Mouse (Mus musculus): Measurements from ENCODE around the gene Rpgrip1l. TPM values are rescaled to one million over a fixed set of nuclear protein-coding genes. Genes with fewer than 3 reads are reported as not detected.

Rpgrip1l gene
- polyA plus RNA-seq, 1 experiment from 2014 or later: 16.5 TPM

GRCm38 (mm10) chr8:91209658-91210057 is 103.4 kb downstream of the Rpgrip1l start:
- Histone ChIP-seq H3K27ac (ENCODE audit: low read depth, low read length) (no peak overlapping the region), H3K36me3 (ENCODE audit: control insufficient read depth, insufficient read depth, low read length) (no peaks in the 10 kb centered on the region), H3K4me3 (ENCODE audit: low read depth, low read length) (no peak overlapping the region), H3K27me3 (ENCODE audit: control insufficient read depth, insufficient read depth, low read length) (no peaks in the 10 kb centered on the region), H3K9me3 (ENCODE audit: control insufficient read depth, low read length) (no peaks in the 10 kb centered on the region), H3K4me1 (ENCODE audit: control insufficient read depth, insufficient read depth, low read length) (no peaks in the 10 kb centered on the region), H3K9ac (replicated peaks; ENCODE audit: low read depth, low read length) (no peak overlapping the region), H3K4me2 (ENCODE audit: low read depth, low read length) (no peak overlapping the region)
- 93% methylated on average over 3 of the region's 3 CpGs for WGBS
- no peak for ATAC-seq (ENCODE audit: low read depth)

DNA sequence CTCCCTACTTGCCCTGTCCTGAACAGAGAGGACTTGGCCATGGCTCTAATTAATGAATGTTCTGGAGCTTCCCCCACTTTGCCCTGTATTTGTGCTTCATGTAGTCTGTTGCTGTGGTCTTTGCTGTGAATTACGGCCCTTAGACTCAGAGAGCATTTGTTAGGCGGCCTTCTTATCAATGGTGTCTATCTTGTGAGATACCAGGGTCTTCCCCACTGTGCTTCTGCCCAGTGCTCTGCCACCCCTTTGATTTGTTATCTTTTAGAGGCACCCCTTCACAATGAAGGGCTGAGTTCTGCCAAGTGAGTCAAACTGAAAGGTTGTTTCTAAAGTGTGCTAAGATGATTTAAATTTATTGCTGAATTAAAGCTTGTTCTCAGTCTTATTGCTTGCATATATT is 105.4 kb downstream of the Rpgrip1l start:
- 75% methylated on average over 2 of the region's 2 CpGs for WGBS

DNA sequence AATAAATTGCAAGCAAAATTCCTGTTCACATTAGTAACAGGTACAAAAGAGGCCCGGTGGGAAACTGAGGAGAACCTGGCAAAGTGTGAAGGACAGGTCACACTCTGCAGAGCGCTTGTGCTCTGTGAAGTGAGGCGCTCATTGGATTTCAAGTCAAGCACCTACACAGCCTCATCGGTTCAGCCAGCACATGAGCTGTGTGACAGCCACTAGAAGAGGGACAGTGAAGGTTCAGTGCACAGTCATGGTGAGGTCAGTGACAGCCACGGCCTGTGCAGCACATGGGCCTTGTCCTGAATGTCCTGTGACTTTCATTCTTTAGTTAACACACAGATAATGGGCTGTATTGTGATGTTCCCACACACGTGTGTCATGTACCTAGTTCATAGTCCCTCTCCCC is 107.2 kb downstream of the Rpgrip1l start:
- H3K4me2 ChIP-seq (ENCODE audit: low read depth, low read length): no peak overlapping the region
- H3K27ac ChIP-seq (ENCODE audit: low read depth, low read length): no peak overlapping the region
- no peaks in the 10 kb centered on the region for H3K9me3 ChIP-seq (ENCODE audit: control insufficient read depth, low read length)
- H3K9ac ChIP-seq (replicated peaks; ENCODE audit: low read depth, low read length): no peak overlapping the region
- no peak for ATAC-seq (ENCODE audit: low read depth)
- no peaks in the 10 kb centered on the region for H3K27me3 ChIP-seq (ENCODE audit: control insufficient read depth, insufficient read depth, low read length)
- H3K36me3 ChIP-seq (ENCODE audit: control insufficient read depth, insufficient read depth, low read length): no peaks in the 10 kb centered on the region
- H3K4me1 ChIP-seq (ENCODE audit: control insufficient read depth, insufficient read depth, low read length): no peaks in the 10 kb centered on the region
- 88% methylated on average over 6 of the region's 6 CpGs for WGBS
- no peak overlapping the region for H3K4me3 ChIP-seq (ENCODE audit: low read depth, low read length)

More for the DNA sequence above, 105.4 kb downstream of the Rpgrip1l start:
- Histone ChIP-seq H3K4me2 (ENCODE audit: low read depth, low read length) (no peak overlapping the region), H3K9me3 (ENCODE audit: control insufficient read depth, low read length) (no peaks in the 10 kb centered on the region), H3K4me1 (ENCODE audit: control insufficient read depth, insufficient read depth, low read length) (no peaks in the 10 kb centered on the region), H3K27me3 (ENCODE audit: control insufficient read depth, insufficient read depth, low read length) (no peaks in the 10 kb centered on the region), H3K27ac (ENCODE audit: low read depth, low read length) (no peak overlapping the region), H3K9ac (replicated peaks; ENCODE audit: low read depth, low read length) (no peak overlapping the region), H3K4me3 (ENCODE audit: low read depth, low read length) (no peak overlapping the region), H3K36me3 (ENCODE audit: control insufficient read depth, insufficient read depth, low read length) (no peaks in the 10 kb centered on the region)
- ATAC-seq (ENCODE audit: low read depth): no peak

- no peak overlapping the region for H3K4me2 ChIP-seq (ENCODE audit: low read depth, low read length)
- WGBS: 74% methylated on average over 2 of the region's 2 CpGs
- H3K27me3 ChIP-seq (ENCODE audit: control insufficient read depth, insufficient read depth, low read length): no peaks in the 10 kb centered on the region
- no peaks in the 10 kb centered on the region for H3K4me1 ChIP-seq (ENCODE audit: control insufficient read depth, insufficient read depth, low read length)
- no peak overlapping the region for H3K4me3 ChIP-seq (ENCODE audit: low read depth, low read length)
- no peak for ATAC-seq (ENCODE audit: low read depth)
- H3K36me3 ChIP-seq (ENCODE audit: control insufficient read depth, insufficient read depth, low read length): no peaks in the 10 kb centered on the region
- no peak overlapping the region for H3K27ac ChIP-seq (ENCODE audit: low read depth, low read length)
- H3K9ac ChIP-seq (replicated peaks; ENCODE audit: low read depth, low read length): no peak overlapping the region
- no peaks in the 10 kb centered on the region for H3K9me3 ChIP-seq (ENCODE audit: control insufficient read depth, low read length)
These were observed 111.9 kb downstream of the Rpgrip1l start for GRCm38 (mm10) chr8:91201184-91201583.

GRCm38 (mm10) chr8:91199876-91200275 is 113.2 kb downstream of the Rpgrip1l start, which contains the start of gene Aktip:
Aktip (minus strand) TSS chr8:91199976.
- H3K9ac ChIP-seq (replicated peaks; ENCODE audit: low read depth, low read length): no peak within 1 kb of the TSS
- 94% methylated on average over 7 of the region's 7 CpGs for WGBS
- no peaks in the 10 kb centered on the region for H3K4me1 ChIP-seq (ENCODE audit: control insufficient read depth, insufficient read depth, low read length)
- no peaks in the 10 kb centered on the region for H3K36me3 ChIP-seq (ENCODE audit: control insufficient read depth, insufficient read depth, low read length)
- ATAC-seq (ENCODE audit: low read depth): no peak
- no peaks in the 10 kb centered on the region for H3K27me3 ChIP-seq (ENCODE audit: control insufficient read depth, insufficient read depth, low read length)
- no peak within 1 kb of the TSS for H3K4me3 ChIP-seq (ENCODE audit: low read depth, low read length)
- no peak within 1 kb of the TSS for H3K27ac ChIP-seq (ENCODE audit: low read depth, low read length)
- no peaks in the 10 kb centered on the region for H3K9me3 ChIP-seq (ENCODE audit: control insufficient read depth, low read length)
- H3K4me2 ChIP-seq (ENCODE audit: low read depth, low read length): no peak within 1 kb of the TSS

DNA sequence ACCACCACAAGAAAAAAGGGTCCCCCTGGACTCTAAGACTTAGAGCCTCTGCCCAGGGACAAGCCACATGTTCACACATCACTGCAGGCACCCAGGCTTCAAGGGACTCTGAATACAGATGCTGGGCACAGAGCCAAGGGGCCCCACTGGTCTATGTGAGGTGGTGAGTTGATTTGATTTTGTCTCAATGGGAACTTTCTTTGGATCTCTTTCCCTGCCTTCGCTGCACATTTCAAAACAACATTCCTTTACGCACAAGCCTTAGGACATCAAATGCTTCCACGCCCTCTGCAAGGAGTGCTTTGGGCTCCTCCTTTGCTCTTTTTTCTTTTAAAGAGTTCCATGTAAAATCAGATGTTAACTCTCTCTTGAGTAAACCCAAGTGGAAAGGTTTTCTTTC is 115.0 kb downstream of the Rpgrip1l start:
- 79% methylated on average over 3 of the region's 3 CpGs for WGBS
- ATAC-seq (ENCODE audit: low read depth): no peak

GRCm38 (mm10) chr8:91197233-91197632 is 115.8 kb downstream of the Rpgrip1l start:
- Histone ChIP-seq H3K4me3 (ENCODE audit: low read depth, low read length) (no peak overlapping the region), H3K4me2 (ENCODE audit: low read depth, low read length) (no peak overlapping the region), H3K36me3 (ENCODE audit: control insufficient read depth, insufficient read depth, low read length) (no peaks in the 10 kb centered on the region), H3K4me1 (ENCODE audit: control insufficient read depth, insufficient read depth, low read length) (no peaks in the 10 kb centered on the region), H3K27ac (ENCODE audit: low read depth, low read length) (no peak overlapping the region), H3K27me3 (ENCODE audit: control insufficient read depth, insufficient read depth, low read length) (no peaks in the 10 kb centered on the region), H3K9me3 (ENCODE audit: control insufficient read depth, low read length) (no peaks in the 10 kb centered on the region), H3K9ac (replicated peaks; ENCODE audit: low read depth, low read length) (no peak overlapping the region)
- no peak for ATAC-seq (ENCODE audit: low read depth)
- WGBS: 82% methylated on average over 5 of the region's 5 CpGs

More for the DNA sequence above, 115.0 kb downstream of the Rpgrip1l start:
- no peak overlapping the region for H3K9ac ChIP-seq (replicated peaks; ENCODE audit: low read depth, low read length)
- H3K36me3 ChIP-seq (ENCODE audit: control insufficient read depth, insufficient read depth, low read length): no peaks in the 10 kb centered on the region
- no peaks in the 10 kb centered on the region for H3K4me1 ChIP-seq (ENCODE audit: control insufficient read depth, insufficient read depth, low read length)
- H3K27me3 ChIP-seq (ENCODE audit: control insufficient read depth, insufficient read depth, low read length): no peaks in the 10 kb centered on the region
- no peak overlapping the region for H3K4me3 ChIP-seq (ENCODE audit: low read depth, low read length)
- H3K9me3 ChIP-seq (ENCODE audit: control insufficient read depth, low read length): no peaks in the 10 kb centered on the region
- H3K4me2 ChIP-seq (ENCODE audit: low read depth, low read length): no peak overlapping the region
- H3K27ac ChIP-seq (ENCODE audit: low read depth, low read length): no peak overlapping the region

- Histone ChIP-seq H3K9ac (replicated peaks; ENCODE audit: low read depth, low read length) (no peak overlapping the region), H3K4me1 (ENCODE audit: control insufficient read depth, insufficient read depth, low read length) (no peaks in the 10 kb centered on the region), H3K4me2 (ENCODE audit: low read depth, low read length) (no peak overlapping the region), H3K36me3 (ENCODE audit: control insufficient read depth, insufficient read depth, low read length) (no peaks in the 10 kb centered on the region), H3K27me3 (ENCODE audit: control insufficient read depth, insufficient read depth, low read length) (no peaks in the 10 kb centered on the region), H3K27ac (ENCODE audit: low read depth, low read length) (no peak overlapping the region), H3K9me3 (ENCODE audit: control insufficient read depth, low read length) (no peaks in the 10 kb centered on the region), H3K4me3 (ENCODE audit: low read depth, low read length) (no peak overlapping the region)
- WGBS: 83% methylated on average over 12 of the region's 12 CpGs
- no peak for ATAC-seq (ENCODE audit: low read depth)
These were observed 116.4 kb downstream of the Rpgrip1l start for GRCm38 (mm10) chr8:91196661-91197060.

GRCm38 (mm10) chr8:91194081-91194480 is 119.0 kb downstream of the Rpgrip1l start:
- Histone ChIP-seq H3K4me1 (ENCODE audit: control insufficient read depth, insufficient read depth, low read length) (no peaks in the 10 kb centered on the region; the same call in 1 of the 2 replicates), H3K4me3 (ENCODE audit: low read depth, low read length) (no peak overlapping the region), H3K27me3 (ENCODE audit: control insufficient read depth, insufficient read depth, low read length) (no peaks in the 10 kb centered on the region; the same call in 1 of the 2 replicates), H3K36me3 (ENCODE audit: control insufficient read depth, insufficient read depth, low read length) (no peaks in the 10 kb centered on the region), H3K9me3 (ENCODE audit: control insufficient read depth, low read length) (no peaks in the 10 kb centered on the region), H3K4me2 (ENCODE audit: low read depth, low read length) (no peak overlapping the region), H3K9ac (replicated peaks; ENCODE audit: low read depth, low read length) (no peak overlapping the region), H3K27ac (ENCODE audit: low read depth, low read length) (no peak overlapping the region)
- 88% methylated on average over 2 of the region's 2 CpGs for WGBS
- ATAC-seq (ENCODE audit: low read depth): no peak

Data from neural tube, embryonic 14.5 days (tissue).